In the genomic region with DNA sequence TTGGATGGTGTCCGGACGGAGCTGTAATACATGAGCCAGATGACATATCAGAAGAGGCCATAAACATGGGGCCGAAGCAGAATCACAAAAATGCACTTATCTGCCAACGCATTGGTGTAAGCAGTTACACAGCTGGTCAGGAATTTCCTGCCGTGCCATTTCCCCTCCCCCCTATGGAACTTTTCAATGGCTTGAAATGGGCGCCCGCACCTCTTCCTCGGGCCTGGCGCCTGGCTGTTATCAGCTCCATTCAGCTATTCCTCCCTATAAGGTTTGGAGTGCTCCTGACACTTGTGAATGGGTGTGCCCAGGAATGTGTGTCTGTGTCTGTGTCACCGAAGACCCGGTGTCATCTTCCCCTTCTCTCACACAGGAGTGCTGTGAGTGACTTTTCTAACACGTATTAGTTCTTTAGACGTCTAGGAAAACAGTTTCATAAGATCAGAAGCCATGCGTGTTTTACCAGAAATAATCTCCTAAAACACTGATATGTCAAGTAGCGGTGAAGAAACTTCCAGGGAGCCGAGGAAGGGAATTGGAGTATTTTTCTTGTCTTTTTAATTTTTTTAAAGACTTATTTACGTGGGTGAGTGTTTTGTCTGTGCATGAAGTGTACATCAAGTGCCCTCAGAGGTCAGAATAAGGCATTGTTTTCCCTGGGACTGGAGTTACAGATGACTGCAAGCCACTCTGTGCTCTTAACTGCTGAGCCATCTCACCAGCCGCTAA, we compare ENCODE assay signal across 1 mouse cellular context.
TF ChIP-seq lines count a peak whose summit lies in the region.

No protein-coding gene starts in this region.

TF ChIP-seq in MEL, 35 proteins besides CTCF, POLR2A, EP300 and RAD21 (continued from another document):
- TF ChIP-seq HCFC1 (IDR thresholded peaks at IDR 0.05; ENCODE audit: low read depth, low read length) = peak; percentile 58
- TF ChIP-seq JUND (IDR thresholded peaks at IDR 0.05; ENCODE audit: low read depth, low read length) = peak; percentile 44; the same call in 1 of the 2 replicates
- TF ChIP-seq SIN3A (IDR thresholded peaks at IDR 0.05; ENCODE audit: low read length) = peak; percentile 98
- peak; percentile 27; the same call in 1 of the 2 replicates for TF ChIP-seq SMC3 (IDR thresholded peaks at IDR 0.05; ENCODE audit: low read depth, low read length)
- TF ChIP-seq KAT2A (conservative IDR thresholded peaks at IDR 0.05; ENCODE audit: low read depth, low read length) = peak; percentile 55
- peak; percentile 94 for TF ChIP-seq MAZ (IDR thresholded peaks at IDR 0.05; ENCODE audit: low read depth, low read length)
- TF ChIP-seq POLR2AphosphoS2 (IDR thresholded peaks at IDR 0.05; ENCODE audit: low read length) = peak; percentile 21; the same call in 1 of the 2 replicates
